Mouse (Mus musculus): ENCODE data around the gene F5.

The F5 gene

DNA sequence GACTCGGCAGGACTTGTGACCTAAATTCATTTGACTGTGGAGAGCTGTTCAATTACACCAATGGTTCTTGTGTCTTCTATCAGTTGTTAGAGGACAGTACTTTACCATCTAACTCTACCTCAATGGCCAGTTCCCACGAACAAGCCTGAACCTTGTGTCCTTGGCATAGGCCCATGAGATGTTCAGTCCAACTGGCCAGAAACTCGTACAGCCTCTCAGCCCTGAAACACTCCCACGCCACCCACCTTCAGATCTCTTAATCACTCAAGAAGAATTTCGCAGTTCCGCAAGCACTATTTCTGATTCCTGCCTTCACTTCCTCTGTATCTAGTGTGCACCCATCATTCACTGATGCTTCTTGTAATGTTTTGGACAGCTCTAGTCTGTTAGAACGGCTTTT lies 84.4 kb downstream of the F5 start:
- DNase-seq: no peak

DNA sequence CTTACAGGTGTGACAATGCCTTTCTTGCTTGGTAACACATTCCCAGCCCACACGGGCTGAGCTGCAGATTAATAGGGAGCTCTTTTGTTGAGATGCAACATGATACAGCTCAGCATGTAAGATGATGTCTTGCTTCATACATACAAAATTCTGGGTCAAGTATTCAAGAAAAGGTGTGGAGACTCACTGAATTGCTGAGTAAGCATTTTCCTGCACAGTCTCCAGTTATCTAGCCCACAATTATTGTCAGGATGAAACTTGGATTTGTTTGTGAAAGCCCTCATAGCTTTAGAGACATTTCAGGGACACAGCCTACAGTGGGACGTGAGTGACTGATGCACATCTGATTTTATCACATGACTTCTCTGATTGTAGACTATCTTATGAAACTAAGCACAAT lies 89.9 kb downstream of the F5 start:
- DNase-seq: no peak

DNA sequence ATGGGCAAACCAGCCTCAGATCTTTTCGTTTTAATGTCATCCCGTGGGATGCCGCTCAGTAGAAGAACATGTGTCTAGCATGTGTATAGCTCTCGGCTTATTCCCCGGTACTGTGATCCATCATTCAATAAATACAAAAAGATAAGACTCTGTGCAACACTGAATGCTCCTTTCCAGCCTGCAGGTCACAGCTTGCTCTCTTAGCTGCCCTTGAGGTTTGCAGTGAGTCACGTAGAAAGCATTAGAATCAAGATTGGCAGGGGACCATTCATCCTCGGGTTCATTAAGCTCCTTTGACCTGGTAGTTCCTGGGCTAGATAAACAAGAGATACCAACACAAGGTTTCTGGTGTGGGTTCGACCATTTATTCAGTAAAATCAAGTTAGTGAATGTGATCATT lies 91.2 kb downstream of the F5 start:
- no peak for DNase-seq

DNA sequence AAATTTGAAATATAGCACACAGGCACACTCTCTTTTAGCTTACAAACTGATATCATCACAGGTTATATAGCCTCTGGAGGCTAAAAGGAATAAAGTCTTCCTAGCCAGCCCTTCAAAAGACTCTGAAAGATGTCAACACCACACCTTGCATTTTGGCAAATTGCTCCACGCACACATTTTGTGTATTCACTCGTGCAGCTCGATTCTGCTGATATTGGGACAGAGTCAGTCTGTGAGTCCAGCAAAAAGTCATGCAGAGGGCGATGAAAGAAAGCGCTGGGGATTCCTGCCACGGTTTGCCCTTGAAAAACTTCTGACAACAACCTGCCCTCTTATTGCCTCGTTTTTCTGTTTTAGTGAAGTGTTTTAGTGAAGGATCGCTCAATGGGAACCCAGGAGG lies 95.8 kb downstream of the F5 start:
- DNase-seq: no peak

DNA sequence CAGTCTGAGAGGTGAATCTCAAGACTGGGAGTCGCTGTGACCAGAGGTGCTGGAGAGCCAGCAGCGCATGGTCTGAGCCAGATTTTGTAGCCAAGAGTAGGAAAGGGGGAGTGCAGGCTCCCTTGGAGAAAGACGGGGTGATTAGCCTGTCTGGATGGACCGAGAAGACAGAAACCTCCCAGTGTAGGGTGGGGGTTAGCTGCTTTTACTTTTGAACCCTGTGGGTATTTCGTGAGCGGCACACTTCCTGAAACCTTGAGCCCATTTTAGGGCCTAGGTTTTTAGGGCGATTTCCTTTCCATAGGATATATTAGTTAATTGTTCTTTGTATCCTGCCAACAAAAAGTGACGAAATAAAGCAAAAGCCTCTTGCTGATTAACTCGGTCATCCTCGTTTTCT lies 96.3 kb downstream of the F5 start:
- DNase-seq: peak; percentile 30

DNA sequence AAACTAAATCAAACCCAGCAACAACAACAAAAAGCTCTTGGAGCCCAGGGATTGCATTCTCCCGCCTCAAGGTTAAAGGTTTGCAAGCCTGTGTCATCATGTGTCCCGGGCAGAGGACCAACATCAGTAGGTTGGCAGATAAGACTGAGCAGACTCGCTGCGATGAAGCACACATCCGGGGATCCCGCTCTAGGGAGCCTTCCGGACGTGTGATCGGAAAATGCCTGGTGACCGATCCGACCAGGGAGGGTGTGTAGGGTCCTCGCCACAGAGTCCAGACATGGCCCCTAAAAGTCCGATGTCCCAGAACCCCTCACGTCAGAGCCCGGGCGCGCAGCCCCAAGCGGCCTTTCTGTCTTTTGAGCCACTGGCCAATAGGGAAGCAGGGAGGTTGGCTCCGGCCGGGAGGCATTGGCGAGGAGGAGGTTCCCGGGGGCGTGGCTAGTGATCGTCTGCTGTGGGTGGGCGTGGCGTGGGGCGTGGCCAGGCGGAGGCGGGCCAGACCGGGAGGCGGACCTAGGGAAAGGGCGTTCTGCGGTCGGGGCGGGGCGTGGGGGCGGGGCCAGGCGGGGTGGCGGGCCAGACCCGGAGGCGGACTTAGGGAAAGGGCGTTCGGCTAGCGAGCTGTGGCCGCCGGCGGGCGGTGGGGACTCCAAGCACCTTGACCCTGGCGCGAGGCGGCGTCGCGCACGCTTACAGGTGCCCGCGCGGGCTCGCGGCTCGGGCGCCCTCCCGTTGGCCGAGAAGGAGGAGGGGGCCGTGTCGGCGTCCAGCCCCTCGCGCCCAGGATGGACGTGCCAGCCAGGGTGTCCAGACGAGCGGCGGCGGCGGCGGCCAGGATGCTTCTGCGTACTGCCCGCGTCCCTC lies 97.1 kb downstream of the F5 start, which contains the start of gene Slc19a2:
TSS of gene Slc19a2 (plus strand) at position 582 of the 867 bp plus-strand sequence.
- DNase-seq: peak; percentile 97

DNA sequence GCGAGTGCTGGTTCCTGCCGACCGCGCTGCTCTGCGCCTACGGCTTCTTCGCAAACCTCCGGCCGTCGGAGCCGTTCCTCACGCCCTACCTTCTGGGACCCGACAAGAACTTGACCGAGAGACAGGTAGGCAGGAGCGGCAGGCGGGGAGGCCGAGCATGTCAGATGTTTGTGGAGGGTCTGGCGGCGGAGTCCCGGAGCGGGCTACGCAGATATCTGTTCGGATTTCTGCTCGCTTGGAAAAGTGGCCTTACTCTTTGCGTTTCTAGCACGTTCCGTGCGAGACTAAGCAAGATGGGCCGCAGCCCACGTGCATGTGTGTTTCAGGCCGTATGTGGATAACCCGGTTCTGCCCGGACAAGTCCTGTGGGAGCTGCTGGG lies 97.7 kb downstream of the F5 start:
- no peak for DNase-seq

DNA sequence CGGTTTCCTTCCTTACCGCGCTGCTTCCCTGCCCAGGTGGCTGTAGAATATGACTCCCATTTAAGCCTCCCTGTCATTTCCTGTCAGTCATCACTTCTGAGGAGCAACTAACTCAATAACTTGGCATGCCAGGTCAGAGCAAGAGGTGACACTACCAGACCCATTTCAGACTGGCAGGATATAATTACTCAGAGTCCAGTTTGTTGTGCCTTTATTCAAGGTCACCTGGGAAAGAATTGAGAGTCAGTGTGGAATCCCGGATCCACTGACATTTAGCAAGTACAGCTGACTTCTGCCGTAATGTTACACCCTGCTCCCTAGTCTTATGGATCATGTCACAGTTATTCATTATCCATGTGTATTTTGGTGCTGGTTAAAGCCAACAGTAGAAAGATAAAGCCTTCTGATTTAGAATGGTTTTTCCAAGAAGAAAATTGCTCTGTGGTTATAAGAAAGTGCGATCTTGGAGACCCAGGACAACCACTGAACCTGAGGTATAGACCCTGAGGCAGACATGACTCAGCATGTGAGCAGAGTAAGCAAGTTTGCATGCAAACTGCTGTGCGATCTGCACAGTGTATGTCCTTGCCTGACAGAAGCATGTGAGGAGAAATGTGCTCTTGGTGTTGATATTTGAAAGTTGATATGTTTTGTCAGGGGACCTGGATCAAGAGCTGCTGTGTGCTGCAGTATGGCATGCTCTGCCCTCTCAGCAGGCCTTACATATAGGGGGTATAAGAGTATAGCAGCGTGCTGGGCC lies 98.9 kb downstream of the F5 start:
- DNase-seq: no peak

DNA sequence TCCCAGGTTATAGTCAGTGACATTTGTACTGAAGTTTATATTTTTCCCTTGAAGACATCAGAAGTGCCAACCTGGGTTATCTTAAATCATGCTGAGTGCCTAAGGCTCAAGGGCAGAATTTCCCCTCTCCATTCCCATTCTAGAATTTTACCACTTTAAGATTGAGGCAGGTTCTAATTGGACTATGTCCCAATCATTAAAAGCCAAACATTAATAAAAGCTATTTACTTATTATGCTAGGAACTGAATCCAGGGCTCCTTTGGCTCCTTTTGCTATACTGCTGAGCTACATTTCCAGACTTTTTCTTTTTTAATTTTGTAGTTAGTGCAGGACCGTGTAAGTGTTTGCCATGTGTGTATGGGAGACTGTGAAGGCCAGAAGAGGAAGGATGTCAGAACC lies 99.8 kb downstream of the F5 start:
- DNase-seq: no peak

DNA sequence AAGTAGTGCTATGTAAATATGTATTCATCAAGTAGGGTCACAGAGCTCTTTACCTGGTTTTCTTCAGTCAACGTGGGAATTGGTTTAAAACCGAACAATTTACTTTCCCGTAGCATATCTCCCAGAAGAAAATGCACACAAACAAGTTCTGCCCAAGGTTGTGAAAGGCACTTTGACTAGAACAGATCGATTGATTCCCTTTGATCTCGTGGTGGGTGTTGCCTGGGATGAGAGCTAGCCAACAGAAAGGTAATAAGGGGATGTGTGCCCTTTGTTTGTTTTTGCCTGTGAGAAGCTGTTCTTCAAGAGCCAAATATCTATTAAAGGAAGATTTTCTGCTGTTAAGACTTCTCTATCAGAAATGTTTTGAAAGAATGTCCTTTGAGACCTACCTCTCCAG lies 100.9 kb downstream of the F5 start:
- no peak for DNase-seq

DNA sequence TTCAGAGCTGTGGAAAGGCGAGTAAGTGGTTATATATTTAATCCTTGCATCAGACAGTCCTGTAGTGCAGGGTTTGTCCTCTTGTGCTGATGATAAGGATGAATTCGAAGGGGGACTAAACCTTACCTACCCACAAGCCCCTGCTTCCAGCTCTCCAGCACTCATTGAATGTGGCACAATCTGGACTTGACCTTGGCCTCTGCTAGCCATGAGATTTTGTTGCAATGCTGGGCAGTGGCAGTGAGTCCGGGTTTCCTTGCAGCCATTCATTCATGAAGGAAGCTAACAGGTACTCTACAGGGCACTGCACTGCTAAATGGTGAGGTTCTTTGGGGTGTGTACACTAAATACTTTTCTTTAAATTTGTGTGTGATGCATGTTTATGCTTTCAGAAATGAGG lies 103.2 kb downstream of the F5 start:
- no peak for DNase-seq

DNA sequence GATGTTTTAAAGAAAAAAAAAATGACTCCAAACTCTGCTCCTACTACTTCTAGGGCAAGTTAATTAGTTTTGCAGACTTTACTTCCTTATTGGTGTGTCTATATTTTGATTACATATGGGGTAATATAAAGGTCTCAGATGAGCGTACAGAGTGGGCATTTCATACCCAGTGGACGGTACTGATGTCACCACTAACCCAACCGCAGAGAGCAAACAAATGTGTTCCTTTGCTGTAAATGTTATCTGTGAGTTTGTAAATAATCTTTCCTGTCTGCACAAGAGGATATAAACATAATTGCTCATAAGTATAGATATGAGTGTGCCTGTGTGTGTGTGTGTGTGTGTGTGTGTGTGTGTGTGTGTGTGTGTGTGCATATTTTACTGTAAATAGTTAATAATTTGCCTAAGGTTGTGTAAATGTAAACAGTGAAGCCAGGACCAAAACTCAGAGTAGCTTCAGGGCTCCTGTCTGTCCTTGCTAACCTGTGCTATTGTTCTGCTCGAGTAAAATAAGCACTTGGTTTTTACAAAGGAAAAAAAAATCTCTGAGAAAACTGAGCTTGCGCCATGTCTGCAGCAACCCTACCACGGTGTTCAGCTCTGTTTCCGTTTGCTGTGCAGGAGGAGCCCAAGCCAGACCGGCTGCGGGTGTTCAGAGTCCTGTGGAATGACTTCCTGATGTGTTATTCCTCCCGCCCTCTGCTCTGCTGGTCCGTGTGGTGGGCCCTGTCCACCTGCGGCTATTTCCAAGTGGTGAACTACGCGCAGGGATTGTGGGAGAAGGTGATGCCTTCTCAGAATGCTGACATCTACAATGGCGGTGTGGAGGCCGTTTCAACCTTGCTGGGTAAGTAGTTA lies 108.8 kb downstream of the F5 start:
- DNase-seq: peak; percentile 9

DNA sequence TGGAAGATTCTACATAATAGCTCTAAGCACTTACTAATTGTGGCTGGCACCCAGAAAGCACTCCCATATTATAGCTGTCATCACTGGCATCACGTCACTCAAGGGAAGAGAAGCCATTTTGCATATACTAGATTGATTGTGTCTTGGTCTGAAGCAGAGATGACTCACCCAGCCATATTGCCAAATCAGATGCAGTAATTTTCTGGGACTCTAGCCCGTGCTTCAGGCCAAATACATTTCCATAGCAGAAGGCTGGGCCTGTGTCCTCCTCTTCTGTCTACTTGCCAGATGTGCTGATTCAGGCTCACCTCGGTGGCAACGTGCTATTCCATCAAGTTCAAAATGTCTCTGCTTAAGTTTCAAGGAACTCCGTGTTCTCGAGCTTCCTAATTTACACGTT lies 109.9 kb downstream of the F5 start:
- DNase-seq: peak; percentile 59

Measured in lung, postnatal 10 days (tissue).